Mouse (Mus musculus) embryonic fibroblast, embryonic 13.5 days (primary cell): ENCODE measurements around the gene Cidec.

Source experiments
- CTCF ChIP-seq: IDR thresholded peaks from 2 replicates; pipeline ENCODE4 v1.5.1; 2011; ENCODE audit warnings: mild to moderate bottlenecking, control low read depth, low read length, moderate library complexity, borderline replicate concordance; ENCODE audit not compliant: insufficient read depth
- POLR2A ChIP-seq: IDR thresholded peaks from 2 replicates; pipeline ENCODE4 v1.6.1; 2011; ENCODE audit warnings: low read depth, mild to moderate bottlenecking, control low read depth, low read length, moderate library complexity

DNA sequence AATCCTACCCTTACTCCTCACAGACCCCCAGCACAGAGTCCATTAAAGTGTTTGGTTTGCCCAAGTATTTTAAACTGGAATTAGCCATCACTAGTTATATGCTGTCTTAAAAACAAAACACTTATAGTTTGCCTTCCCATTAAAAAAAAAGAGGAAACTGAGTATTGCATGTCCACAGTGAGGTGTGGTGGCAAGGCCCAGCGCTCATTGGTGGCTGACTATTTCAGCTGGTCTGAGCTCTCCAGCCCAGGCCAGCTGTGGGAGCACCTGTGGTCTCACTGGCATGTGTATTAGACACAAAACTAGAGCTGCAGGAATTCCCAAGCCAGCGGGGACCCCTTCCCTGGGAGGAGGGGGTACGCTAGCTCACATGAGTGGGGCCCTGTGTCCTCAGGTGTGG, 33.0 kb upstream of the Cidec start:
- no peak for TF ChIP-seq CTCF
- TF ChIP-seq POLR2A = no peak
